Mouse (Mus musculus) stomach, postnatal 0 days (tissue): ENCODE measurements at regions not wholly inside any gene's neighbourhood (a gene's known extent, or its start where the extent isn't known, plus 50 kb on each side); places are given as distances from the start of the nearest gene placed in this dataset.

Source experiments
- ATAC-seq: fragments of 200-750 bp; cut with Nextera tagmentation; 2 replicates; pipeline ENCODE4 v1.8.0; 2017; ENCODE audit not compliant: low FRiP score, low TSS enrichment
- DNase-seq: peaks from one replicate; pipeline ENCODE4 v3.0.0-alpha.2; 2016; ENCODE audit warnings: low spot score
- H3K27ac ChIP-seq: fragments of 300-500 bp; sonication (generic); replicated peaks from 2 replicates; pipeline ENCODE4 v1.5.1; 2014; ENCODE audit warnings: mild to moderate bottlenecking, control low read depth
- H3K27me3 ChIP-seq: fragments of 300-500 bp; sonication (generic); 2 replicates; pipeline ENCODE4 v1.6.1; 2014; ENCODE audit warnings: low read length; ENCODE audit not compliant: control insufficient read depth, insufficient read depth
- H3K36me3 ChIP-seq: fragments of 300-500 bp; sonication (generic); 2 replicates; pipeline ENCODE4 v1.6.1; 2014; ENCODE audit warnings: low read length, mixed read lengths; ENCODE audit not compliant: control insufficient read depth, insufficient read depth
- H3K4me1 ChIP-seq: fragments of 300-500 bp; sonication (generic); replicated peaks from 2 replicates; pipeline ENCODE4 v1.6.1; 2014; ENCODE audit warnings: antibody characterized with exemption; ENCODE audit not compliant: control insufficient read depth, insufficient read depth
- H3K4me2 ChIP-seq: fragments of 300-500 bp; sonication (generic); replicated peaks from 2 replicates; pipeline ENCODE4 v1.6.1; 2014; ENCODE audit warnings: low read depth, mild to moderate bottlenecking, control low read depth, moderate library complexity
- H3K4me3 ChIP-seq: fragments of 300-500 bp; sonication (generic); 2 replicates; pipeline ENCODE4 v1.5.1; 2014; ENCODE audit warnings: low read depth, low read length, control low read depth
- H3K9ac ChIP-seq: fragments of 300-500 bp; sonication (generic); 2 replicates; pipeline ENCODE4 v1.6.1; 2014; ENCODE audit warnings: mild to moderate bottlenecking, low read length, control low read depth, mixed read lengths
- H3K9me3 ChIP-seq: fragments of 300-500 bp; sonication (generic); 2 replicates; pipeline ENCODE4 v1.6.1; 2016; ENCODE audit warnings: low read length; ENCODE audit not compliant: control insufficient read depth
- CTCF ChIP-seq: IDR thresholded peaks from 2 replicates; pipeline ENCODE4 v1.5.1; 2016; ENCODE audit warnings: antibody characterized with exemption, low read depth, mild to moderate bottlenecking, moderate library complexity
- EP300 ChIP-seq: optimal IDR thresholded peaks from 2 replicates; pipeline ENCODE3; 2016; ENCODE audit warnings: antibody characterized with exemption
- WGBS: fragments of 180-500 bp; shearing (Covaris S2); extraction: QIAGEN DNeasy Blood & Tissue Kit; methylation state at CpG from one replicate; pipeline ENCODE4 v1.1.7; 2014; 5-methylcytosine and 5-hydroxymethylcytosine counted together

GRCm38 (mm10) chr3:50603182-50603581 lies 159.8 kb upstream of the Slc7a11 start:
- H3K36me3 ChIP-seq: no peaks in the 10 kb centered on the region
- no peak overlapping the region for H3K4me2 ChIP-seq
- DNase-seq (no peak), ATAC-seq (no peak)
- TF ChIP-seq CTCF: no peak
- no peak for TF ChIP-seq EP300
- WGBS: 55% methylated on average over 7 of the region's 7 CpGs
- H3K4me1 ChIP-seq: no peaks in the 10 kb centered on the region
- no peak overlapping the region for H3K9ac ChIP-seq
- H3K9me3 ChIP-seq: no peaks in the 10 kb centered on the region
- H3K4me3 ChIP-seq: no peak overlapping the region
- H3K27ac ChIP-seq: no peak overlapping the region
- H3K27me3 ChIP-seq: no peaks in the 10 kb centered on the region

- Histone ChIP-seq H3K9ac (no peak overlapping the region), H3K4me1 (no peaks in the 10 kb centered on the region), H3K27ac (no peak overlapping the region), H3K4me3 (no peak overlapping the region), H3K4me2 (no peak overlapping the region), H3K27me3 (no peaks in the 10 kb centered on the region), H3K9me3 (no peaks in the 10 kb centered on the region), H3K36me3 (no peaks in the 10 kb centered on the region)
- TF ChIP-seq CTCF: no peak
- TF ChIP-seq EP300: no peak
- DNase-seq: no peak
- ATAC-seq: no peak
- 97% methylated on average over 1 of the region's 1 CpGs for WGBS
Observed at GRCm38 (mm10) chr3:50595732-50596131, 152.3 kb upstream of the Slc7a11 start.

GRCm38 (mm10) chr3:50584323-50584722 lies 140.9 kb upstream of the Slc7a11 start:
- no peaks in the 10 kb centered on the region for H3K27me3 ChIP-seq

GRCm38 (mm10) chr3:50583475-50583874 lies 140.1 kb upstream of the Slc7a11 start:
- Histone ChIP-seq H3K27ac (no peak overlapping the region), H3K36me3 (no peaks in the 10 kb centered on the region), H3K4me2 (no peak overlapping the region), H3K9ac (no peak overlapping the region), H3K9me3 (no peaks in the 10 kb centered on the region), H3K4me1 (no peaks in the 10 kb centered on the region), H3K4me3 (no peak overlapping the region), H3K27me3 (no peaks in the 10 kb centered on the region)
- TF ChIP-seq EP300 (no peak), CTCF (no peak)
- WGBS: 64% methylated on average over 6 of the region's 6 CpGs
- DNase-seq (no peak), ATAC-seq (no peak)

More at GRCm38 (mm10) chr3:50584323-50584722, 140.9 kb upstream of the Slc7a11 start:
- H3K4me2 ChIP-seq: no peak overlapping the region
- H3K4me1 ChIP-seq: no peaks in the 10 kb centered on the region
- no peak overlapping the region for H3K27ac ChIP-seq
- no peak overlapping the region for H3K4me3 ChIP-seq
- DNase-seq: no peak
- no peak overlapping the region for H3K9ac ChIP-seq
- ATAC-seq: no peak
- 84% methylated on average over 1 of the region's 1 CpGs for WGBS
- H3K36me3 ChIP-seq: no peaks in the 10 kb centered on the region
- no peaks in the 10 kb centered on the region for H3K9me3 ChIP-seq
- no peak for TF ChIP-seq CTCF
- TF ChIP-seq EP300: no peak

- ATAC-seq: no peak
- Histone ChIP-seq H3K4me1 (no peaks in the 10 kb centered on the region), H3K27me3 (no peaks in the 10 kb centered on the region), H3K9me3 (no peaks in the 10 kb centered on the region), H3K27ac (no peak overlapping the region), H3K9ac (no peak overlapping the region), H3K4me2 (no peak overlapping the region), H3K36me3 (no peaks in the 10 kb centered on the region), H3K4me3 (no peak overlapping the region)
- no peak for TF ChIP-seq CTCF
- no peak for TF ChIP-seq EP300
- DNase-seq: no peak
- WGBS: 95% methylated on average over 9 of the region's 9 CpGs
Observed at GRCm38 (mm10) chr3:50574388-50574787, 131.0 kb upstream of the Slc7a11 start.

- no peak for DNase-seq
Observed at GRCm38 (mm10) chr3:50570027-50570426, 126.6 kb upstream of the Slc7a11 start.

More at GRCm38 (mm10) chr3:50570027-50570426, 126.6 kb upstream of the Slc7a11 start:
- Histone ChIP-seq H3K4me1 (no peaks in the 10 kb centered on the region), H3K27me3 (no peaks in the 10 kb centered on the region), H3K4me2 (no peak overlapping the region), H3K36me3 (no peaks in the 10 kb centered on the region), H3K4me3 (no peak overlapping the region), H3K9ac (no peak overlapping the region), H3K27ac (no peak overlapping the region), H3K9me3 (no peaks in the 10 kb centered on the region)
- TF ChIP-seq CTCF: no peak
- TF ChIP-seq EP300: no peak
- ATAC-seq: no peak
